Mouse (Mus musculus): ENCODE measurements at regions not wholly inside any gene's neighbourhood (a gene's known extent, or its start where the extent isn't known, plus 50 kb on each side); places are given as distances from the start of the nearest gene placed in this dataset.

GRCm38 (mm10) chr11:10142161-10142560, 950.4 kb downstream of the Abca13 start:
- TF ChIP-seq POLR2A (IDR thresholded peaks at IDR 0.05; ENCODE audit: insufficient read length, low read depth) (no peak), MAX (IDR thresholded peaks at IDR 0.05; ENCODE audit: low read depth) (no peak), MYOG (IDR thresholded peaks at IDR 0.05; ENCODE audit: control insufficient read depth in 1 of 3, insufficient read depth in 1 of 3, insufficient read length in 2 of 3, low read depth in 2 of 3) (no peak), SRF (IDR thresholded peaks at IDR 0.05; ENCODE audit: control insufficient read depth, insufficient read length, low read depth) (no peak), TCF12 (IDR thresholded peaks at IDR 0.05; ENCODE audit: insufficient read depth, poor library complexity, severe bottlenecking) (no peak), POLR2AphosphoS2 (IDR thresholded peaks at IDR 0.05; ENCODE audit: insufficient read length, low read depth) (no peak), USF1 (IDR thresholded peaks at IDR 0.05; ENCODE audit: low read depth) (no peak), MYOD1 (IDR thresholded peaks at IDR 0.05; ENCODE audit: control insufficient read depth in 1 of 3, insufficient read length in 2 of 3, low read depth in 2 of 3) (no peak), CEBPB (IDR thresholded peaks at IDR 0.05; ENCODE audit: insufficient read depth, poor library complexity, severe bottlenecking) (no peak), E2F4 (IDR thresholded peaks at IDR 0.05; ENCODE audit: insufficient read depth) (no peak), REST (IDR thresholded peaks at IDR 0.05; ENCODE audit: insufficient read depth, insufficient read length) (no peak)
